Mouse (Mus musculus): ENCODE data around the gene Spon2.

DNA sequence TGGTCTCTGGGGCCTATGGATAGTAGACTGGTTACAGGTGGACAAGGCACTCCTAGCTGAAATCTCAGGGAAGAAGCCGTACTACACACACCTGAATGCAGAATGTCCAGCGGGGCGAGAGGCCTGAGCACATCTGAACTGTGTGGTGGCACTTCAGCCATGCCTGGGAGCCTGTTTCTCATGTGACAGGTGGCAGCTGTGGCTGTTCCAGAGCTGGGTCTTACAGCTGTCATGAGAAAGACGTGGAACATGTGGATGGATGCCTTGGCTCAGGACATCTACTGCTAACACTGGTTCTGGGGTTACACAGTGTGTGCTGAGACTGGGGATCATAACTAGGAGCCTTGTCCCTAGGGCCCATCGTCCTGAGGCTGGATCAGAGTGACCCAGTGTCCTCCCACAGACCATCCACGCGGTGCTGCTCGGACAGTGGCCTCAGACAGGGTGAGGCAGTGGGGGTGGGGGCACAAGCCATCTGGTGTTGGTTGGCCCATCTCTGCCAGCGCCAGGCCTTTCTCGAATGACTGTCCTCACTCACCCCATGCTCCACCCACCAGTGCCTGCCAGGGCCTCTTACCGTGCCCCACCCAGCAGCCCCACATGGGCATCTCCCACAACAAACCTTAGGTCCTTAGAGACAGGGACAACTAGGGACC, 19.5 kb upstream of the Spon2 start:
- TF ChIP-seq CTCF (IDR thresholded peaks at IDR 0.05; ENCODE audit: borderline replicate concordance, extremely low read depth, insufficient read depth, insufficient read length): no peak
- TF ChIP-seq POLR2A (IDR thresholded peaks at IDR 0.05; ENCODE audit: borderline replicate concordance, extremely low read depth, insufficient read depth, insufficient read length, poor library complexity, severe bottlenecking): no peak

All from brain, embryonic 14.5 days (tissue).